Mouse (Mus musculus) CH12.LX (cell line): Measurements from ENCODE around the gene Rps16. TPM values are rescaled to one million over a fixed set of nuclear protein-coding genes. Genes with fewer than 3 reads are reported as not detected.
A peak's percentile ranks its signal among the peaks of the same experiment; 100 is the strongest.

Experiments
- DNase-seq: peaks from one replicate; pipeline ENCODE4 v3.0.0-alpha.2; 2013; ENCODE audit errors: extremely low read depth
- H3K27ac ChIP-seq: 2 replicates; pipeline ENCODE4 v1.5.1; 2012; ENCODE audit warnings: low read depth, mild to moderate bottlenecking, control low read depth, moderate library complexity; ENCODE audit not compliant: insufficient read depth
- H3K27me3 ChIP-seq: replicated peaks from 2 replicates; pipeline ENCODE3; 2012; ENCODE audit warnings: inconsistent platforms
- H3K36me3 ChIP-seq, 2 experiments: replicated peaks in 1 of 2; 2 replicates each; pipeline versions ENCODE3 to v1.6.1; 2012; ENCODE audit warnings: inconsistent platforms in 1 of 2, low read length in 1 of 2, mild to moderate bottlenecking in 1 of 2, mixed read lengths in 1 of 2, moderate library complexity in 1 of 2; ENCODE audit not compliant: control insufficient read depth in 1 of 2, insufficient read depth in 1 of 2
- H3K4me1 ChIP-seq, 2 experiments: 2 replicates each; pipeline ENCODE4 v1.6.1; 2012; ENCODE audit warnings: inconsistent platforms in 1 of 2, moderate library complexity in 1 of 2; ENCODE audit not compliant: insufficient read depth in 2 of 2, control insufficient read depth in 1 of 2
- H3K4me2 ChIP-seq: 2 replicates; pipeline ENCODE4 v1.6.1; 2012; ENCODE audit warnings: low read depth, mild to moderate bottlenecking, control low read depth; ENCODE audit not compliant: poor library complexity, insufficient read depth, severe bottlenecking
- H3K4me3 ChIP-seq, 3 experiments: fragments of 150-350 bp in 1 of 3; sonication (generic) in 1 of 3; replicated peaks in 1 of 3; 2 replicates each; pipeline versions ENCODE3 to v1.5.1; 2011 to 2012; ENCODE audit warnings: low read depth in 2 of 3, low read length in 2 of 3, mild to moderate bottlenecking in 2 of 3, moderate library complexity in 2 of 3, control low read depth in 1 of 3, improper control_type of control experiment in 1 of 3, inconsistent platforms in 1 of 3, mixed read lengths in 1 of 3; ENCODE audit not compliant: poor library complexity in 1 of 3
- H3K79me2 ChIP-seq: replicated peaks from 2 replicates; pipeline ENCODE4 v1.6.1; 2012; ENCODE audit warnings: mild to moderate bottlenecking, moderate library complexity; ENCODE audit not compliant: control insufficient read depth, poor library complexity, insufficient read depth, severe bottlenecking; ENCODE audit errors: extremely low read depth
- H3K9ac ChIP-seq: 2 replicates; pipeline ENCODE4 v1.6.1; 2012; ENCODE audit warnings: low read depth, mild to moderate bottlenecking, control low read depth, moderate library complexity; ENCODE audit not compliant: insufficient read depth
- H3K9me3 ChIP-seq: replicated peaks from 2 replicates; pipeline ENCODE3; 2012; ENCODE audit warnings: low read length, inconsistent platforms, mixed read lengths
- BHLHE40 ChIP-seq: IDR thresholded peaks from 2 replicates; pipeline ENCODE4 v1.6.1; 2011; ENCODE audit warnings: mild to moderate bottlenecking, low read depth, low read length, improper control_type of control experiment
- CTCF ChIP-seq, 2 experiments: IDR thresholded peaks in 1 of 2; conservative IDR thresholded peaks in 1 of 2; 2 replicates each; pipeline ENCODE4 v1.5.1; 2011 to 2012; ENCODE audit warnings: low read depth in 2 of 2, low read length in 2 of 2, improper control_type of control experiment in 1 of 2, inconsistent platforms in 1 of 2, mild to moderate bottlenecking in 1 of 2, moderate library complexity in 1 of 2
- ETS1 ChIP-seq: conservative IDR thresholded peaks from 2 replicates; pipeline ENCODE4 v1.6.1; 2012; ENCODE audit warnings: low read depth, mild to moderate bottlenecking, inconsistent platforms, low read length, improper control_type of control experiment, moderate library complexity
- HCFC1 ChIP-seq: IDR thresholded peaks from 2 replicates; pipeline ENCODE4 v1.6.1; 2012; ENCODE audit warnings: low read depth, mild to moderate bottlenecking, inconsistent platforms, low read length, improper control_type of control experiment
- JUN ChIP-seq: IDR thresholded peaks from 2 replicates; pipeline ENCODE4 v1.6.1; 2011; ENCODE audit warnings: low read depth, mild to moderate bottlenecking, low read length, improper control_type of control experiment, moderate library complexity; ENCODE audit not compliant: insufficient read depth
- JUND ChIP-seq: conservative IDR thresholded peaks from 2 replicates; pipeline ENCODE4 v1.6.1; 2011; ENCODE audit warnings: low read depth, low read length, improper control_type of control experiment
- KAT2A ChIP-seq: IDR thresholded peaks from 2 replicates; pipeline ENCODE4 v1.6.1; 2012; ENCODE audit warnings: low read length, improper control_type of control experiment, inconsistent platforms; ENCODE audit not compliant: insufficient replicate concordance
- MEF2A ChIP-seq: IDR thresholded peaks from 2 replicates; pipeline ENCODE4 v1.6.1; 2014; ENCODE audit warnings: low read depth, mild to moderate bottlenecking, inconsistent platforms, low read length, improper control_type of control experiment, borderline replicate concordance
- MYC ChIP-seq: IDR thresholded peaks from 2 replicates; pipeline ENCODE4 v1.6.1; 2011; ENCODE audit warnings: low read depth, mild to moderate bottlenecking, improper control_type of control experiment, low read length
- PAX5 ChIP-seq: IDR thresholded peaks from 2 replicates; pipeline ENCODE4 v1.6.1; 2012; ENCODE audit warnings: low read length, inconsistent platforms, mixed read lengths
- RAD21 ChIP-seq: IDR thresholded peaks from 2 replicates; pipeline ENCODE4 v1.6.1; 2011; ENCODE audit warnings: low read depth, mild to moderate bottlenecking, low read length, improper control_type of control experiment, moderate library complexity
- TCF12 ChIP-seq: IDR thresholded peaks from 2 replicates; pipeline ENCODE4 v1.6.1; 2014; ENCODE audit warnings: low read depth, mild to moderate bottlenecking, inconsistent platforms, low read length, improper control_type of control experiment
- UBTF ChIP-seq: IDR thresholded peaks from 2 replicates; pipeline ENCODE4 v1.6.1; 2012; ENCODE audit warnings: low read depth, mild to moderate bottlenecking, inconsistent platforms, low read length, improper control_type of control experiment, moderate library complexity
- dilution Hi-C: fragments of 300-500 bp; cut with MboI; formaldehyde crosslinking; loops from 2 replicates; pipeline ENCODE4 v1.14.3; 2020; ENCODE audit warnings: low sequenced_read_pairs; ENCODE audit not compliant: extremely low pct_unique_long_range_greater_than_20kb, extremely low pct_ligation_motif_present
- in situ Hi-C: fragments of 300-500 bp; cut with MboI; formaldehyde crosslinking; loops from 3 replicates; pipeline ENCODE4 v1.14.3; 2019; ENCODE audit warnings: low sequenced_read_pairs, low pct_ligation_motif_present, low pct_unique_long_range_greater_than_20kb, mixed read lengths
- polyA plus RNA-seq: library from polyadenylated mRNA; unstranded; fragments of >175 nt; gene quantifications from 2 replicates; pipeline ENCODE4 v1.2.1, GENCODE M21; 2012; ENCODE audit warnings: low read depth; ENCODE audit not compliant: insufficient read length
- total RNA-seq, 2 experiments: library from RNA; depleted of rRNA; stranded (reverse); fragments of 300-350 nt in 1 of 2; fragments of >200 nt in 1 of 2; gene quantifications; 2 replicates each; pipeline ENCODE4 v1.2.3; 2012 to 2014

The Rps16 gene
- total and polyA plus RNA-seq, 3 experiments: 66.7 to 2,040 (median 1,254) TPM

DNA sequence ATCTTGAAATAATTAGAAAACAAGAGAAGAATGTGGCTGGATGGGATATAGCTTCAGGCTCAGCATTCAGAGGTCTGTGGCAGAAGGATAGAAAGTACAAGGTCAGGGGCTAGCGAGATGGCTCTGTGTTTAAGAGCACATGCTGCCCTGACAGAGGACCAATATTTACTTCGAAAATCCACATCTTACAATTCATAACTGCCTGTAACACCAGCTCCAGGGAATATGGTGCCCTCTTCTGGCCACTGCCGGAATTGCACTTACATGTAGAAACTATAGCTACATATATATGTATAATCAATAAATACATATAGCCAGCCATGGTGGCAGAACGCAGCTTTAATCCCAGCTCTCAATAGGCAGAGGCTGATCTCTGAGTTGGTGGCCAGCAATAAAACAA, 5.8 kb upstream of the Rps16 start (continued):
- TF ChIP-seq BHLHE40: no peak

- Histone ChIP-seq H3K4me2 (no peak overlapping the region), H3K36me3 (peaks cover 12% of the 10 kb centered on the region in 2 experiments), H3K9me3 (no peaks in the 10 kb centered on the region), H3K9ac (no peak overlapping the region), H3K4me3 (no peak overlapping the region), H3K27ac (no peak overlapping the region), H3K4me1 (peaks cover 12 to 23% of the 10 kb centered on the region in 2 experiments), H3K79me2 (peaks cover 17% of the 10 kb centered on the region), H3K27me3 (no peaks in the 10 kb centered on the region)
- no peak for DNase-seq
- dilution Hi-C loops: no loop called here
- in situ Hi-C loops: no loop called here
- TF ChIP-seq ETS1 (no peak), UBTF (no peak), PAX5 (no peak), JUN (no peak), KAT2A (no peak), MEF2A (no peak), MYC (no peak), JUND (no peak), TCF12 (no peak)
These were observed 2.7 kb upstream of the Rps16 start for GRCm38 (mm10) chr7:28347746-28348145.

- no peaks in the 10 kb centered on the region for H3K9me3 ChIP-seq
- H3K4me3 ChIP-seq: no peak overlapping the region
- in situ Hi-C loops: no loop called here
- peaks cover 12 to 30% of the 10 kb centered on the region in 2 experiments for H3K4me1 ChIP-seq
- H3K9ac ChIP-seq: no peak overlapping the region
- H3K27me3 ChIP-seq: no peaks in the 10 kb centered on the region
- TF ChIP-seq RAD21 (peak; percentile 46), CTCF (conservative IDR thresholded peaks at IDR 0.05 in 1 of 2, IDR thresholded peaks at IDR 0.05 in 1 of 2; ENCODE audit: low read depth in 2 of 2, low read length in 2 of 2) (peak in 1 of 2 experiments; percentile 50; a peak in 2 of 4 replicates), HCFC1 (no peak)
- peaks cover 20 to 21% of the 10 kb centered on the region in 2 experiments for H3K36me3 ChIP-seq
- peaks cover 17% of the 10 kb centered on the region for H3K79me2 ChIP-seq
- no peak overlapping the region for H3K27ac ChIP-seq
- H3K4me2 ChIP-seq: no peak overlapping the region
- DNase-seq: no peak
- dilution Hi-C loops: no loop called here
These were observed 1.9 kb upstream of the Rps16 start for GRCm38 (mm10) chr7:28348601-28349000.
